Mouse (Mus musculus) embryonic facial prominence, embryonic 12.5 days (tissue): ENCODE measurements at regions not wholly inside any gene's neighbourhood (a gene's known extent, or its start where the extent isn't known, plus 50 kb on each side); places are given as distances from the start of the nearest gene placed in this dataset.

Experiments used
- ATAC-seq: fragments of 200-750 bp; cut with Nextera tagmentation; 2 replicates; pipeline ENCODE4 v1.8.0; 2017; ENCODE audit not compliant: insufficient number of reproducible peaks, insufficient read depth, low FRiP score, low TSS enrichment
- H3K27ac ChIP-seq: fragments of 300-500 bp; sonication (generic); 2 replicates; pipeline ENCODE4 v1.5.1; 2016; ENCODE audit warnings: mild to moderate bottlenecking
- H3K27me3 ChIP-seq: fragments of 300-500 bp; sonication (generic); 2 replicates; pipeline ENCODE4 v1.6.1; 2016; ENCODE audit warnings: mild to moderate bottlenecking, moderate library complexity
- H3K36me3 ChIP-seq: fragments of 300-500 bp; sonication (generic); 2 replicates; pipeline ENCODE4 v1.6.1; 2016; ENCODE audit warnings: mild to moderate bottlenecking
- H3K4me1 ChIP-seq: fragments of 300-500 bp; sonication (generic); 2 replicates; pipeline ENCODE4 v1.6.1; 2016
- H3K4me2 ChIP-seq: fragments of 300-500 bp; sonication (generic); replicated peaks from 2 replicates; pipeline ENCODE4 v1.6.1; 2016; ENCODE audit warnings: mild to moderate bottlenecking, moderate library complexity
- H3K4me3 ChIP-seq: fragments of 300-500 bp; sonication (generic); 2 replicates; pipeline ENCODE4 v1.5.1; 2016; ENCODE audit warnings: mild to moderate bottlenecking
- H3K9ac ChIP-seq: fragments of 300-500 bp; sonication (generic); 2 replicates; pipeline ENCODE4 v1.6.1; 2016; ENCODE audit warnings: mild to moderate bottlenecking, moderate library complexity
- H3K9me3 ChIP-seq: fragments of 300-500 bp; sonication (generic); 2 replicates; pipeline ENCODE4 v1.6.1; 2016; ENCODE audit warnings: mild to moderate bottlenecking, moderate library complexity
- WGBS: fragments of 180-500 bp; shearing (Covaris S2); methylation state at CpG from one replicate; pipeline ENCODE4 v1.1.7; 2016; 5-methylcytosine and 5-hydroxymethylcytosine counted together

DNA sequence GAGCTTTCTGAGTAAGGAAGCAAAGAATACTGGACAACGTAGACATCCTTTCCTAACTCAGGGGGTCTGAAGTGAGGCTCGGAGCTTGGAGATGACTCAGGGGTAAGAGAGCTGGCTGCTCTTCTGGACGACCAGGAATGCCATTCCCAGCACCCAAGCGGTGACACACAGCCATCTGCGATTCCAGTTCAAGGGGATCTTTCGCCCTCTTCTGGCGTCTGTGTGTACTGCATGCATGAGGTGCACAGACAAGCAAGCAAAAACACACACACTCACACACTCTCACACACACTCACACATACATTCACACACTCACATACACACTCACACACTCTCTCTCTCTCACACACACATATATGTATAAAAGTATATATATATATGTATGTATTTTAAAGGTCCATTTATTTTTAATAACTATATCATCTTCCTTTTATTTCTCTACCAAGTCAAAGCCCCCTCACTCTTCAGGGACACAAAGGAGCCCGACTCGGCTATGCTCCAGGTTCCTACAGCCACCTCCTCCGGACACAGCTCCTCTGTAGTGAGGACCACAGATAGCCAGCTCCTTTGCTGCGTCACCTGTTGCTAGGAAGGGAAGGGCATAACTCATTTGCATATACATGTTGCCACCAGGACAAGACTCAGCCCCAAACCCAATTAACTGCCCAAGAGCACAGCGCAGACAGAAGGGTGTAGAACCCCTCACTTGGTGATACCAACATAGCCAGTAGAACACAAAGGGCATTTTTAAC is 91.9 kb upstream of the Smad3 start:
- Histone ChIP-seq H3K4me1 (no peaks in the 10 kb centered on the region), H3K4me3 (no peak overlapping the region), H3K9ac (no peak overlapping the region), H3K9me3 (no peaks in the 10 kb centered on the region; the same call in 1 of the 2 replicates), H3K36me3 (no peaks in the 10 kb centered on the region), H3K27ac (no peak overlapping the region), H3K27me3 (peaks cover 7% of the 10 kb centered on the region; the same call in 1 of the 2 replicates), H3K4me2 (no peak overlapping the region)
- no peak for ATAC-seq
- 79% methylated on average over 12 of the region's 12 CpGs for WGBS

DNA sequence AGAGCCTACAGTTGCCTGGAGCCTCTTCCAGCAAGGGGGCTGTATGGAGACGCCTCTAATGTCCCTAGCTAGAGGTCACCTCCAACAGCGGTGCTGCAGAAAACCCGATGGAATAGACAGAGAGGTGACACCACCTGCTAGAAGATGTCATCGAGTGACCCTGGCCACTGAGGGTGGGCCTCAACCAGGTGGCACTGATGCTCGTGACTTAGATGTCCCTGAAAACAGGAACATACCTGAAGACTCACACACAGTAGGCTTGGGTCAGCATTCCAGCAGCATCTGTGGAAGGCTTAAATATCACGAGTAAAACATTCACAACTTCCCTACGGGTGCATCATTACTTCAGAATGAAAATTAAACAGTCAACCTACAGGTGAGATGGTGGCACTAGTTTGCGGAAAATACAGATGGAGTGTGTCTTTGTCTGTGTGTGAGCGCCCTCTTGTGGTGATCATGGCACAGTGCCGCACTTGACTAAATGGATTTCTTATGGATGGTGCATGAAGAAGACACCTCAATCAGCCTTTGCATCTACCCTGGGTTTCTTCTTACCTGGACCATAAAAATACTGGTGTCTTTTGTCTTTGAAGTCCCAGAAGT is 86.2 kb upstream of the Smad3 start:
- no peak overlapping the region for H3K4me2 ChIP-seq
- H3K4me1 ChIP-seq: no peaks in the 10 kb centered on the region
- H3K27me3 ChIP-seq: peaks cover 11% of the 10 kb centered on the region; the same call in 1 of the 2 replicates
- no peak overlapping the region for H3K4me3 ChIP-seq
- no peak overlapping the region for H3K9ac ChIP-seq
- H3K27ac ChIP-seq: no peak overlapping the region
- no peaks in the 10 kb centered on the region for H3K9me3 ChIP-seq
- 34% methylated on average over 10 of the region's 10 CpGs for WGBS
- no peaks in the 10 kb centered on the region for H3K36me3 ChIP-seq
- ATAC-seq: peak; percentile 26; the same call in 1 of the 2 replicates

DNA sequence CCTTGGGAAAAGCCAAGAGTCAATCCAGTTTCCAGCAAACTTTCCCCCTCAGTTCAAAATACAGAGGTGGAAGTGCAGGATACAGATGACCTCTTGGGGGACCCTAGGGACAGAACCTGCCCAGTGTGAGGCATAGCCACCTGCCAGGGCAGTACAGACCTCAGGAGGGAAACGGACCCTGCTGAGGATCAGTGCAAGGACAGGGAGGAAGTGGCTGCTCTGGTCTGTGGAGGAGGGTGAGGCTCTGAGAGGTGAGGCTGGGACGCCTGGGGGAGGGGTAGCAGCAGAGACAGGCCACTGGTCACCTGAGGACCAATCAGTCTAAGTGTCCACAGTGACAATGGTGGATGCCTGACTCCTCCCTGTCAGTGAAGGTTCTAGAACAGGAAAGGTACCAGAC is 85.6 kb upstream of the Smad3 start:
- ATAC-seq: no peak
- peaks cover 11% of the 10 kb centered on the region; the same call in 1 of the 2 replicates for H3K27me3 ChIP-seq
- H3K36me3 ChIP-seq: no peaks in the 10 kb centered on the region
- 50% methylated on average over 2 of the region's 2 CpGs for WGBS
- H3K9me3 ChIP-seq: no peaks in the 10 kb centered on the region
- H3K4me2 ChIP-seq: no peak overlapping the region
- no peak overlapping the region for H3K27ac ChIP-seq
- no peak overlapping the region for H3K4me3 ChIP-seq
- no peak overlapping the region for H3K9ac ChIP-seq
- H3K4me1 ChIP-seq: no peaks in the 10 kb centered on the region

DNA sequence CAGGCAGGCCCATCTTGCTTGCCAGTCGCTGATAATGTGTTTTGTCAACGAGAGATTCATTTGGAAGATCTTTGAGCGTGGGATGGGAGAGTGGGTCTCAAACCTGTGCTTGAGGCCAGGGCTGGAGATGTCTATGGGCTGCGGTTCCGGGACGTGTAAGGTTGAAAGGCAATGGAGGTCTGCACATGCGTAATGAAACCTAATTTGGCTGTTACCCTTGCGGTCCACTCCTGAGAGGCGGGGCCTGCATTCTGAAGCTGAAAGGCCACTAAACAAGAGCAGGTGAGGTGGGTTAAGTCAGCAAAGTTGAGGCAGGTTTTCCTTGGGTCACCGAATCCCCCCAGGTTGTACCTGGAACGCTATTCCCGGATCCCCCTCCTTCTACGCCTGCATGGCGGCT is 83.3 kb upstream of the Smad3 start:
- WGBS: 84% methylated on average over 14 of the region's 14 CpGs
- no peaks in the 10 kb centered on the region for H3K36me3 ChIP-seq
- no peak overlapping the region for H3K4me3 ChIP-seq
- H3K4me1 ChIP-seq: peaks cover 3% of the 10 kb centered on the region; the same call in 1 of the 2 replicates
- ATAC-seq: no peak
- peaks cover 11% of the 10 kb centered on the region; the same call in 1 of the 2 replicates for H3K27me3 ChIP-seq
- no peak overlapping the region for H3K4me2 ChIP-seq
- no peaks in the 10 kb centered on the region for H3K9me3 ChIP-seq
- no peak overlapping the region for H3K9ac ChIP-seq
- no peak overlapping the region for H3K27ac ChIP-seq

DNA sequence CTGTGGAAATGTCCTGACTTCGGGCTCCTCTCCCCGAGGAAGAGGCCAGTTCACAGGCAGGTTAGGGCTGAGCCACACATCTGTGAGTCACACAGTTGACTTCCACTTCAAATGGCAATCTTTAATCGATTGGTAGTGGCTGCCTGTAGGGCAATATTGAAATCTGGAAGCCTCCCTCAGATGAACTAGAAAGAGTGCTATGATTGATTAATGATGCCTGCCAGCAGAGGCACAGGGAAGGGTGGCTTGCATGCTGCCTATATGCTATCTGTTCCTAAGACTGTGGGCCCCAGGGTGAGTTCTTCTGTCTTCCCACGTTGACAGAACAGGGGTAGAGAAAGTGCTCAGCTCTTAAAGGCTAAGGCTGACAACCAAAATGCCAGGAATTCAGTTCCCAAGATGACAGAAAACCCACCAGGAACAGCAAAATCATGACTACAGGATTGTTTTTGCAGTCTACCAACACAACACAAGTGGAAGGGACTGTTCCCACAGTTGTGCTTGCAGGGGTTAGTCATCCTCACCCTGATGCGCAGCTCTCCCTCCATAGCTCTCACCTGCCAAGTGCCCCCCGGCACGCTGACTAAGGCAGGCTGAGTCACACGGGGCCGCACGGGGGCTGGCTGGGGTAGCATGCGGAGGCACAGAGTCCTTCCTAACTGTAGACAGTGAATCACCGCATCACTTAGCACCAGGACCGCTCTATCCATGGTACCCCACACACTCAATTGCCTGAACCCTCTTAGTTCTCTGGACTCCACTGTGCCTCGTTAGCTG is 81.4 kb upstream of the Smad3 start:
- Histone ChIP-seq H3K36me3 (no peaks in the 10 kb centered on the region), H3K27ac (no peak overlapping the region), H3K4me2 (no peak overlapping the region), H3K9ac (no peak overlapping the region), H3K4me1 (peaks cover 11% of the 10 kb centered on the region; the same call in 1 of the 2 replicates), H3K4me3 (no peak overlapping the region), H3K9me3 (no peaks in the 10 kb centered on the region), H3K27me3 (peaks cover 4% of the 10 kb centered on the region; the same call in 1 of the 2 replicates)
- no peak for ATAC-seq
- 87% methylated on average over 14 of the region's 14 CpGs for WGBS

DNA sequence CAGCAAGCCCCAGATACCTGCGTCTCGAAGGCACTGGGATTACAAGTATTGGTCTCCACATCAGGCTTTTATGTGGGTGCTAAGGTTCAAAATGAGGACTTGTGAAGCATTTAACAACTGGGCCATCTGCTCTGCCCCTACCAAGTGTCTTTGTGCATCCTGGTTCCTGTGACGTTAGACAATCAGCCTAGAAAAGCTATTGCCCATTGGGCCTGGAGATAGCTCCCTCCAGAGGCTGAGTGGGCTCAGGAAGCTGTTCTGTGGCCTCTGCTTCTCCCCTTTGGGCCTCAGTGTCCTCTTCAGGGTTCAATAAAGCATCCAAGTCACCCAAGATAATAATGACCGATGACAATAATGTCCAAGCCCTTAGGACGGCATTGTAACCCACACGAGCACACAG is 79.8 kb upstream of the Smad3 start:
- WGBS: 78% methylated on average over 6 of the region's 6 CpGs
- Histone ChIP-seq H3K27ac (no peak overlapping the region), H3K36me3 (no peaks in the 10 kb centered on the region), H3K9me3 (no peaks in the 10 kb centered on the region), H3K4me1 (peaks cover 11% of the 10 kb centered on the region; the same call in 1 of the 2 replicates), H3K27me3 (peaks cover 4% of the 10 kb centered on the region; the same call in 1 of the 2 replicates), H3K9ac (no peak overlapping the region), H3K4me2 (no peak overlapping the region), H3K4me3 (no peak overlapping the region)
- no peak for ATAC-seq

DNA sequence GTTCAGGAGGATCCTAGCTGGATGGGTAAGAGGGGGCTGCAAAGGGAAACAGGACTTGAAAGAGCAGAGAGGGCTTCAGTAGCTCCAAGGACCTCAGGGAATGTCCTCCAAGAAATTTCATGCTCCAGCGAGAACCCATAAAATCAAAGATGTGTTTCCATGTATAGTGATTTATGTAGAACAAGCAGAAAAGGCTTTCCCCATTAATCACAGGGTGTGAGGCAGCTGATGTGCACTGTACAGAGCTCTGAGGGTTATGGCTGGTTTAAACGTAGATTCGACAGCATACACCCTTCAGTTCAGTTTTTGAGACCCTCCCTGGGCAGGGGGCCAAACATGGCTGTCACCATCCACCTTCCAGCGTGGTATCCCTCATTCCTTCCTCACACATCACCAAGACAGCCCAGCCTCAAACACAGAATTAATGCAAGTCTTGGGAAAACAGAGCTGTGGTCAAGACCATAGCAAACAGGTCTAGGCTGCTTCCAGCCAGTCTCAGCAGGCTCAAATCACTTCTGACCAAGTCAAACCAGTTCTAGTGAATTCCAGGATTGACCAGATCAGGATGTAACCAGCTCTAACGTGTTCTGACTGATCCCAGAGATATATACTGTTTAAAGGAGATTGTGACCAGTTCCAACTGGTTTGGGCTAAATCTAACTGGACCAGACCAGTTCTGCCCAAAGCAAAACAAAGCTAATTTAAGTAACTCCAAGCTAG is 78.9 kb upstream of the Smad3 start:
- Histone ChIP-seq H3K9me3 (no peaks in the 10 kb centered on the region), H3K4me2 (no peak overlapping the region), H3K36me3 (no peaks in the 10 kb centered on the region), H3K4me3 (no peak overlapping the region), H3K4me1 (peaks cover 11% of the 10 kb centered on the region; the same call in 1 of the 2 replicates), H3K27ac (no peak overlapping the region), H3K9ac (no peak overlapping the region), H3K27me3 (peaks cover 4% of the 10 kb centered on the region; the same call in 1 of the 2 replicates)
- WGBS: 73% methylated on average over 5 of the region's 5 CpGs
- no peak for ATAC-seq

DNA sequence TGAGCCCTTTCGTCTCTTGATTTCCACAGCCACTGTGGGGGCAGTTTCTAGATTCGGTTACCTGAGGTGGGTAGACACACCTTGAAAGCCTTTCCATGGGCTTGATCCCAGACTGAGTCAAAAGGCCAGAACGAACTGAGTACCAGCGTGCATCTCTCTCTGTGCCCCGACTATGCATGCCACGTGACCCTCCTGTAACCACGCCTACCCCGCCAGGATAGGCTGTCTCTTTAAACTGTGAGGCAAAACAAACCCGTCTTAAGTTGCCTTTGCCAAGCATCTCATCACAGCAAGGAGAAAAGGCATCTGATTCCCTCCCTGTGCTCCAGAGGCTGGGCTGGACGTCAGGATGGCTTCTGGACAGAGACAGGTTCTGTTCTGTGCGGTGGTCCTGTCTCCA is 78.2 kb upstream of the Smad3 start:
- H3K27ac ChIP-seq: no peak overlapping the region
- H3K36me3 ChIP-seq: no peaks in the 10 kb centered on the region
- H3K4me1 ChIP-seq: peaks cover 11% of the 10 kb centered on the region; the same call in 1 of the 2 replicates
- H3K4me3 ChIP-seq: no peak overlapping the region
- H3K27me3 ChIP-seq: no peaks in the 10 kb centered on the region; the same call in 1 of the 2 replicates
- no peaks in the 10 kb centered on the region for H3K9me3 ChIP-seq
- H3K4me2 ChIP-seq: no peak overlapping the region
- WGBS: 45% methylated on average over 11 of the region's 11 CpGs
- ATAC-seq: no peak
- H3K9ac ChIP-seq: no peak overlapping the region

DNA sequence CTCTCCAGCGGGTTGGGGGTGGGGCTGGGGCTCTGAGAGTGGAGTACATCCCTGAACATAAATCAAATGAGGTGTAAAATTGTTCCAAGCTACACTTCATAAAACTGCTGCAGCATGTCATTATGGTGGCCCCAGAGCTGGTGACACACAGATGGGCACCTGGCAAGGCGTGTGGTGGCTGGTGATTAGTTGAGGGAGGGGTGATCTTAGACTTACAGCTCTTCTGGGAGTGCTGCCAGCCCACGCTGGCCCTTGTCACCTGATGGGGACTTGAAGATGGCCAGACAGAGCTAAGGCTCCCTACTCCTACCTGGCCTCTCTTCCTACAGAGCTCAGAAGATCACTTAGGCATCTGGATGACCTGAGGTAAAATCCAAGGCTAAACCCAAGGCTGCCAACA is 76.6 kb upstream of the Smad3 start:
- WGBS: 89% methylated on average over 3 of the region's 3 CpGs
- Histone ChIP-seq H3K4me3 (no peak overlapping the region), H3K4me1 (peaks cover 11% of the 10 kb centered on the region; the same call in 1 of the 2 replicates), H3K4me2 (no peak overlapping the region), H3K9me3 (no peaks in the 10 kb centered on the region), H3K27ac (no peak overlapping the region), H3K9ac (no peak overlapping the region), H3K36me3 (no peaks in the 10 kb centered on the region), H3K27me3 (no peaks in the 10 kb centered on the region; the same call in 1 of the 2 replicates)
- ATAC-seq: no peak

DNA sequence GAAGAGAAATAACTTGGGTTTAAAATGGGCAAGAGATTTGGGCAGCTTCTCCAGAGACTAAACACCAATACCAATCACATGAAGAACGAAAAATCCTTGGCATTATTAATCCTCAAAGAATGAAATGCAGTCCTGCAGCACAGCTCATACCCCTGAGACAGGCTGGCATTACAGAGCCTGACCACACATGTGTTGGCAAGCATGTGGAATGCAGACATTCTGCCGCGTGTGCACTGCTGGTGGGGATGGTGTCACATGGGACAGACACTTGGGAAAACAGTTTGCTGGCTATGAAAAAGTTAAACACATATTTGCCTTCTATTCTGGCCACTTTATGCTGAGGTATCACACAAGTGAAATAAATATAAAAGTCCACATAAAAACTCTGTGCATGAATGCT is 60.4 kb upstream of the Smad3 start:
- Histone ChIP-seq H3K9ac (no peak overlapping the region), H3K4me1 (no peaks in the 10 kb centered on the region), H3K27ac (no peak overlapping the region), H3K4me3 (no peak overlapping the region), H3K27me3 (no peaks in the 10 kb centered on the region), H3K4me2 (no peak overlapping the region), H3K36me3 (no peaks in the 10 kb centered on the region), H3K9me3 (no peaks in the 10 kb centered on the region)
- no peak for ATAC-seq
- WGBS: 76% methylated on average over 3 of the region's 3 CpGs

DNA sequence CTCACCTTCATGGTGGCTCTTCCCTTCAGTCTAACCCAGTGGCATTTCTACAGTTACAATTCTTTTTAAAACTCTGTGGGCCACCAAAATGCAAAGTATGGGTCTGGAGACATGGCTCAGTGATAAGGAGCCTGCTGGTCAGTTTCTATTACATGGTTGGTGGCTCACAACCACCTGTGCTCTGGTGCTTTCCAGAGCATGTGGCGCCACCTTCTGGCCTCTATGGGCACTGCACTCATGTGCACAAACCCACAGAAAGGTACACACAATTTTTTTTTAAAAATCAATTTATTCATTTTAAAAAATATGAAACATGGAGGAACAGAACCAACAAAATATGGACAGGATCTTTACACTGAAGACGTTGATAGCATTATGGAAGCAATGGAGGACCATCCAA is 58.7 kb upstream of the Smad3 start:
- WGBS: 66% methylated on average over 2 of the region's 2 CpGs
- no peaks in the 10 kb centered on the region for H3K9me3 ChIP-seq
- no peak overlapping the region for H3K9ac ChIP-seq
- H3K4me1 ChIP-seq: no peaks in the 10 kb centered on the region
- no peaks in the 10 kb centered on the region for H3K27me3 ChIP-seq
- H3K27ac ChIP-seq: no peak overlapping the region
- no peaks in the 10 kb centered on the region for H3K36me3 ChIP-seq
- no peak for ATAC-seq
- no peak overlapping the region for H3K4me3 ChIP-seq
- H3K4me2 ChIP-seq: no peak overlapping the region
